Mouse (Mus musculus) liver, embryonic 14.5 days (tissue): ENCODE results near the gene Adamts18.

Source experiments
- CTCF ChIP-seq: IDR thresholded peaks from 2 replicates; pipeline ENCODE4 v1.5.1; 2016; ENCODE audit warnings: antibody characterized with exemption, low read depth, control low read depth
- EP300 ChIP-seq: IDR thresholded peaks from 2 replicates; pipeline ENCODE4 v1.6.1; 2016; ENCODE audit warnings: antibody characterized with exemption, low read depth

- no peak for TF ChIP-seq CTCF
- TF ChIP-seq EP300, result no peak
These were observed 67.0 kb downstream of the Adamts18 start for GRCm38 (mm10) chr8:113781554-113781953.
